Mouse (Mus musculus): ENCODE measurements around the gene Prdx6b. TPM values are rescaled to one million over a fixed set of nuclear protein-coding genes. Genes with fewer than 3 reads are reported as not detected.

Gene Prdx6b
- not detected in 2 replicates for polyA plus RNA-seq (2014; fragmentation: Nextera tagmentation; extraction: Ambion mirVana)

DNA sequence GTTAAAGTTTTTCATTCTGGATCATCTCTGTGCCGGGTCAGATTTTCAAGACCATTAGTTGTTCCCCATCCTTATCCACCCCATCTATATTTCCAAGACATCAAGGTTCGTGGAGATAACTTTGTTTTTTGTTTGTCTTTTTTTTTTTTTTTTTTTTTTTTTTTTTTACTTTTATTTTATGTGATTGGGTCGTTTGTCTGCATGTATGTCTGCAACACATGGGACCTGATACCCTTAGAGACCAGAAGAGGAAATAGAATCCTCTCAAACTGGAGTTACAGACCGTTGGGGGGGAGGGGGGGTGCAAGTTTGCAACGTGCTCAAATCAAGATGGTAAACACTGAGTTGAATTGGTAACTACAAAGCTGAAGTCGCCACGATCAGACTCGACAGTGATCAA is at the start of gene Prdx6b:
Prdx6b (plus strand) TSS at position 301 of the 400 bp plus-strand sequence.
- ATAC-seq (ENCODE audit: low FRiP score): no peak
- H3K4me3 ChIP-seq (replicated peaks; ENCODE audit: low read length): no peak within 1 kb of the TSS
- WGBS: 87% methylated on average over 8 of the region's 8 CpGs
- no peaks in the 10 kb centered on the region for H3K4me1 ChIP-seq (replicated peaks; ENCODE audit: control insufficient read depth, insufficient read depth, low read length)
- H3K27me3 ChIP-seq (ENCODE audit: control insufficient read depth, insufficient read depth, low read length): no peaks in the 10 kb centered on the region
- H3K9ac ChIP-seq: no peak within 1 kb of the TSS
- DNase-seq (ENCODE audit: low spot score): no peak
- H3K9me3 ChIP-seq (ENCODE audit: control insufficient read depth, low read length): no peaks in the 10 kb centered on the region
- H3K27ac ChIP-seq: no peak within 1 kb of the TSS
- no peaks in the 10 kb centered on the region for H3K36me3 ChIP-seq (replicated peaks; ENCODE audit: control insufficient read depth, insufficient read depth)
- no peak within 1 kb of the TSS for H3K4me2 ChIP-seq (replicated peaks)

- Histone ChIP-seq H3K4me2 (replicated peaks) (no peak overlapping the region), H3K9ac (no peak overlapping the region), H3K4me1 (replicated peaks; ENCODE audit: control insufficient read depth, insufficient read depth, low read length) (no peaks in the 10 kb centered on the region), H3K27ac (no peak overlapping the region), H3K4me3 (replicated peaks; ENCODE audit: low read length) (no peak overlapping the region), H3K9me3 (ENCODE audit: control insufficient read depth, low read length) (no peaks in the 10 kb centered on the region), H3K36me3 (replicated peaks; ENCODE audit: control insufficient read depth, insufficient read depth) (no peaks in the 10 kb centered on the region), H3K27me3 (ENCODE audit: control insufficient read depth, insufficient read depth, low read length) (no peaks in the 10 kb centered on the region)
- ATAC-seq (ENCODE audit: low FRiP score) (no peak), DNase-seq (ENCODE audit: low spot score) (peak; percentile 35)
- 73% methylated on average over 3 of the region's 3 CpGs for WGBS
These were observed 44.8 kb upstream of the Prdx6b start for GRCm38 (mm10) chr2:80247466-80247865.

- ATAC-seq (ENCODE audit: low FRiP score) (no peak), DNase-seq (ENCODE audit: low spot score) (no peak)
- no peaks in the 10 kb centered on the region for H3K4me1 ChIP-seq (replicated peaks; ENCODE audit: control insufficient read depth, insufficient read depth, low read length)
- no peak overlapping the region for H3K9ac ChIP-seq
- no peak overlapping the region for H3K4me2 ChIP-seq (replicated peaks)
- no peak overlapping the region for H3K4me3 ChIP-seq (replicated peaks; ENCODE audit: low read length)
- no peak overlapping the region for H3K27ac ChIP-seq
- no peaks in the 10 kb centered on the region for H3K27me3 ChIP-seq (ENCODE audit: control insufficient read depth, insufficient read depth, low read length)
- no peaks in the 10 kb centered on the region for H3K9me3 ChIP-seq (ENCODE audit: control insufficient read depth, low read length)
- no peaks in the 10 kb centered on the region for H3K36me3 ChIP-seq (replicated peaks; ENCODE audit: control insufficient read depth, insufficient read depth)
These were observed 44.4 kb upstream of the Prdx6b start for GRCm38 (mm10) chr2:80247868-80248267.

- no peak overlapping the region for H3K4me2 ChIP-seq (replicated peaks)
- H3K27ac ChIP-seq: no peak overlapping the region
- H3K4me1 ChIP-seq (replicated peaks; ENCODE audit: control insufficient read depth, insufficient read depth, low read length): no peaks in the 10 kb centered on the region
- no peak overlapping the region for H3K9ac ChIP-seq
- 95% methylated on average over 3 of the region's 3 CpGs for WGBS
- H3K36me3 ChIP-seq (replicated peaks; ENCODE audit: control insufficient read depth, insufficient read depth): no peaks in the 10 kb centered on the region
- H3K27me3 ChIP-seq (ENCODE audit: control insufficient read depth, insufficient read depth, low read length): no peaks in the 10 kb centered on the region
- H3K4me3 ChIP-seq (replicated peaks; ENCODE audit: low read length): no peak overlapping the region
- no peaks in the 10 kb centered on the region for H3K9me3 ChIP-seq (ENCODE audit: control insufficient read depth, low read length)
- DNase-seq (ENCODE audit: low spot score) (no peak), ATAC-seq (ENCODE audit: low FRiP score) (no peak)
These were observed 32.2 kb upstream of the Prdx6b start for GRCm38 (mm10) chr2:80259888-80260672.

- no peaks in the 10 kb centered on the region for H3K9me3 ChIP-seq (ENCODE audit: control insufficient read depth, low read length)
- H3K27ac ChIP-seq: no peak overlapping the region
- peak; percentile 59 for ATAC-seq (ENCODE audit: low FRiP score)
- H3K27me3 ChIP-seq (ENCODE audit: control insufficient read depth, insufficient read depth, low read length): no peaks in the 10 kb centered on the region
- 0 out of 2 replicates have a peak overlapping the region, but pooled peaks have one; percentile 8 for H3K4me2 ChIP-seq (replicated peaks)
- H3K4me1 ChIP-seq (replicated peaks; ENCODE audit: control insufficient read depth, insufficient read depth, low read length): no peaks in the 10 kb centered on the region
- no peaks in the 10 kb centered on the region for H3K36me3 ChIP-seq (replicated peaks; ENCODE audit: control insufficient read depth, insufficient read depth)
- H3K9ac ChIP-seq: no peak overlapping the region
- H3K4me3 ChIP-seq (replicated peaks; ENCODE audit: low read length): no peak overlapping the region
- WGBS: 24% methylated on average over 11 of the region's 11 CpGs
- peak; percentile 80 for DNase-seq (ENCODE audit: low spot score)
These were observed 25.4 kb upstream of the Prdx6b start for GRCm38 (mm10) chr2:80266894-80267293.

- Histone ChIP-seq H3K4me1 (replicated peaks; ENCODE audit: control insufficient read depth, insufficient read depth, low read length) (no peaks in the 10 kb centered on the region), H3K27me3 (ENCODE audit: control insufficient read depth, insufficient read depth, low read length) (no peaks in the 10 kb centered on the region), H3K9me3 (ENCODE audit: control insufficient read depth, low read length) (no peaks in the 10 kb centered on the region), H3K27ac (no peak overlapping the region), H3K4me2 (replicated peaks) (no peak overlapping the region), H3K36me3 (replicated peaks; ENCODE audit: control insufficient read depth, insufficient read depth) (no peaks in the 10 kb centered on the region), H3K4me3 (replicated peaks; ENCODE audit: low read length) (no peak overlapping the region), H3K9ac (no peak overlapping the region)
- WGBS: 53% methylated on average over 4 of the region's 4 CpGs
- peak; percentile 83 for DNase-seq (ENCODE audit: low spot score)
- ATAC-seq (ENCODE audit: low FRiP score): no peak
These were observed 24.2 kb upstream of the Prdx6b start for GRCm38 (mm10) chr2:80268053-80268452.

- Histone ChIP-seq H3K4me3 (replicated peaks; ENCODE audit: low read length) (no peak overlapping the region), H3K36me3 (replicated peaks; ENCODE audit: control insufficient read depth, insufficient read depth) (no peaks in the 10 kb centered on the region), H3K9me3 (ENCODE audit: control insufficient read depth, low read length) (no peaks in the 10 kb centered on the region), H3K27ac (no peak overlapping the region), H3K4me1 (replicated peaks; ENCODE audit: control insufficient read depth, insufficient read depth, low read length) (no peaks in the 10 kb centered on the region), H3K27me3 (ENCODE audit: control insufficient read depth, insufficient read depth, low read length) (no peaks in the 10 kb centered on the region), H3K9ac (no peak overlapping the region), H3K4me2 (replicated peaks) (no peak overlapping the region)
- DNase-seq (ENCODE audit: low spot score) (no peak), ATAC-seq (ENCODE audit: low FRiP score) (no peak)
- WGBS: 87% methylated on average over 1 of the region's 1 CpGs
These were observed 20.8 kb upstream of the Prdx6b start for GRCm38 (mm10) chr2:80271431-80271830.

DNA sequence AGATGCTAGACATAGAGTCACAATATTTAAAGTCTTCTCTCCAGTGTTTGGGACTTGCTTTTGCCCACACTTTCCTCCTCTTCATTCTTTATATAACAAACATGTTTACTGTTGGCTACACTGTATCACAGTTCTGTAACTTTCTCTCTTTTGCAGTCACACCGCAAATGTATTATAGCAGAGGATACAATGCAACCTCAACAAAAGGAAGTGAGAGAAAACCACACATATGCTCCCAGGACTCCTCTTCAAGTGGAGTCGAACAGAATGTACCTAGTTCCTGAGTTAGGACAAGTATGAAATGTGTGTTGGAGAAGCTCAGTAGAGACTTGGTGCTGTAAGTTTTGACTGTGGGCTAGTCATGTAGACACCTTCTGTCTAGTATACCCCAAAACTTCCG is 19.2 kb upstream of the Prdx6b start:
- Histone ChIP-seq H3K9ac (no peak overlapping the region), H3K36me3 (replicated peaks; ENCODE audit: control insufficient read depth, insufficient read depth) (no peaks in the 10 kb centered on the region), H3K9me3 (ENCODE audit: control insufficient read depth, low read length) (no peaks in the 10 kb centered on the region), H3K4me3 (replicated peaks; ENCODE audit: low read length) (no peak overlapping the region), H3K27me3 (ENCODE audit: control insufficient read depth, insufficient read depth, low read length) (no peaks in the 10 kb centered on the region), H3K27ac (no peak overlapping the region), H3K4me2 (replicated peaks) (no peak overlapping the region), H3K4me1 (replicated peaks; ENCODE audit: control insufficient read depth, insufficient read depth, low read length) (no peaks in the 10 kb centered on the region)
- WGBS: 89% methylated on average over 3 of the region's 3 CpGs
- DNase-seq (ENCODE audit: low spot score): no peak
- no peak for ATAC-seq (ENCODE audit: low FRiP score)

GRCm38 (mm10) chr2:80273763-80274162 is 18.5 kb upstream of the Prdx6b start:
- Histone ChIP-seq H3K27me3 (ENCODE audit: control insufficient read depth, insufficient read depth, low read length) (no peaks in the 10 kb centered on the region), H3K4me3 (replicated peaks; ENCODE audit: low read length) (no peak overlapping the region), H3K27ac (no peak overlapping the region), H3K9me3 (ENCODE audit: control insufficient read depth, low read length) (no peaks in the 10 kb centered on the region), H3K9ac (no peak overlapping the region), H3K4me2 (replicated peaks) (no peak overlapping the region), H3K4me1 (replicated peaks; ENCODE audit: control insufficient read depth, insufficient read depth, low read length) (no peaks in the 10 kb centered on the region), H3K36me3 (replicated peaks; ENCODE audit: control insufficient read depth, insufficient read depth) (no peaks in the 10 kb centered on the region)
- WGBS: 77% methylated on average over 4 of the region's 4 CpGs
- DNase-seq (ENCODE audit: low spot score) (no peak), ATAC-seq (ENCODE audit: low FRiP score) (no peak)
